Mouse (Mus musculus) kidney, adult 18-20 months (tissue): Measurements from ENCODE around the gene Nfib.

Experiments used
- DNase-seq: peaks from one replicate; pipeline ENCODE4 v3.0.0; 2021

Nfib gene

GRCm38 (mm10) chr4:82383991-82384731, 321.4 kb downstream of the Nfib start:
- peak; percentile 51 for DNase-seq

GRCm38 (mm10) chr4:82383346-82383745, 322.2 kb downstream of the Nfib start:
- no peak for DNase-seq

GRCm38 (mm10) chr4:82381786-82382185, 323.8 kb downstream of the Nfib start:
- peak; percentile 59 for DNase-seq

- DNase-seq, result no peak
These were observed 325.0 kb downstream of the Nfib start for GRCm38 (mm10) chr4:82380578-82380977.

GRCm38 (mm10) chr4:82378050-82378449, 327.5 kb downstream of the Nfib start:
- no peak for DNase-seq

GRCm38 (mm10) chr4:82377621-82378020, 327.9 kb downstream of the Nfib start:
- DNase-seq, result no peak

- no peak for DNase-seq
These were observed 331.0 kb downstream of the Nfib start for GRCm38 (mm10) chr4:82374560-82374959.

- no peak for DNase-seq
These were observed 333.3 kb downstream of the Nfib start for GRCm38 (mm10) chr4:82372217-82372616.

GRCm38 (mm10) chr4:82371471-82371870, 334.1 kb downstream of the Nfib start:
- no peak for DNase-seq

GRCm38 (mm10) chr4:82369011-82369776, 336.4 kb downstream of the Nfib start:
- DNase-seq, result no peak

GRCm38 (mm10) chr4:82368091-82368775, 337.3 kb downstream of the Nfib start:
- DNase-seq, result no peak

- no peak for DNase-seq
These were observed 340.7 kb downstream of the Nfib start for GRCm38 (mm10) chr4:82364696-82365385.

- no peak for DNase-seq
These were observed 341.6 kb downstream of the Nfib start for GRCm38 (mm10) chr4:82363951-82364350.

- no peak for DNase-seq
These were observed 343.3 kb downstream of the Nfib start for GRCm38 (mm10) chr4:82362294-82362693.

GRCm38 (mm10) chr4:82360081-82360511, 345.5 kb downstream of the Nfib start:
- DNase-seq, result no peak

- no peak for DNase-seq
These were observed 346.4 kb downstream of the Nfib start for GRCm38 (mm10) chr4:82359110-82359509.

- DNase-seq, result no peak
These were observed 356.5 kb downstream of the Nfib start for GRCm38 (mm10) chr4:82349006-82349405.

GRCm38 (mm10) chr4:82344787-82345186, 360.8 kb downstream of the Nfib start:
- DNase-seq, result peak; percentile 75

- DNase-seq, result no peak
These were observed 361.3 kb downstream of the Nfib start for GRCm38 (mm10) chr4:82344224-82344623.

GRCm38 (mm10) chr4:82338930-82339329, 366.6 kb downstream of the Nfib start:
- no peak for DNase-seq

GRCm38 (mm10) chr4:82338481-82338880, 367.1 kb downstream of the Nfib start:
- peak; percentile 41 for DNase-seq

- DNase-seq, result no peak
These were observed 368.6 kb downstream of the Nfib start for GRCm38 (mm10) chr4:82336951-82337381.
